Mouse (Mus musculus) liver, embryonic 14.5 days (tissue): ENCODE data around the gene Olfr1348. TPM values are rescaled to one million over a fixed set of nuclear protein-coding genes. Genes with fewer than 3 reads are reported as not detected.

Experiments
- ATAC-seq: fragments of 200-750 bp; cut with Nextera tagmentation; 2 replicates; pipeline ENCODE4 v1.8.0; 2017; ENCODE audit warnings: moderate number of reproducible peaks, mild to moderate bottlenecking, moderate library complexity; ENCODE audit not compliant: insufficient read depth
- DNase-seq, 3 experiments: peaks; one replicate each; pipeline ENCODE4 v3.0.0-alpha.2; 2012 to 2013; ENCODE audit warnings: low read depth in 3 of 3, low spot score in 3 of 3
- H3K27ac ChIP-seq: fragments of 300-500 bp; sonication (generic); 2 replicates; pipeline ENCODE4 v1.5.1; 2014; ENCODE audit warnings: moderate library complexity, mild to moderate bottlenecking, control low read depth, inconsistent platforms
- H3K27me3 ChIP-seq: fragments of 300-500 bp; sonication (generic); 2 replicates; pipeline ENCODE4 v1.6.1; 2014; ENCODE audit warnings: mild to moderate bottlenecking, low read length, moderate library complexity; ENCODE audit not compliant: control insufficient read depth, insufficient read depth
- H3K36me3 ChIP-seq: fragments of 300-500 bp; sonication (generic); replicated peaks from 2 replicates; pipeline ENCODE4 v1.6.1; 2014; ENCODE audit warnings: low read depth; ENCODE audit not compliant: control insufficient read depth, insufficient read depth
- H3K4me1 ChIP-seq, 2 experiments: fragments of 200-500 bp in 1 of 2; fragments of 300-500 bp in 1 of 2; sonication (generic) in 1 of 2; replicated peaks; 2 replicates each; pipeline ENCODE4 v1.6.1; 2012 to 2014; ENCODE audit warnings: antibody characterized with exemption in 1 of 2, inconsistent platforms in 1 of 2, low read length in 1 of 2; ENCODE audit not compliant: control insufficient read depth in 2 of 2, insufficient read depth in 2 of 2
- H3K4me2 ChIP-seq: fragments of 300-500 bp; sonication (generic); 2 replicates; pipeline ENCODE4 v1.6.1; 2014; ENCODE audit warnings: low read depth, mild to moderate bottlenecking, control low read depth, moderate library complexity
- H3K4me3 ChIP-seq, 2 experiments: fragments of 200-500 bp in 1 of 2; fragments of 300-500 bp in 1 of 2; sonication (generic) in 1 of 2; 2 replicates each; pipeline ENCODE4 v1.5.1; 2012 to 2014; ENCODE audit warnings: low read depth in 2 of 2, low read length in 2 of 2, mild to moderate bottlenecking in 2 of 2, control low read depth in 1 of 2, inconsistent platforms in 1 of 2, moderate library complexity in 1 of 2; ENCODE audit not compliant: insufficient read depth in 1 of 2
- H3K9ac ChIP-seq: fragments of 300-500 bp; sonication (generic); replicated peaks from 2 replicates; pipeline ENCODE4 v1.6.1; 2014; ENCODE audit warnings: mild to moderate bottlenecking, control low read depth, moderate library complexity
- H3K9me3 ChIP-seq: fragments of 300-500 bp; sonication (generic); 2 replicates; pipeline ENCODE4 v1.6.1; 2016; ENCODE audit warnings: low read length, mixed read lengths; ENCODE audit not compliant: control insufficient read depth
- CTCF ChIP-seq: IDR thresholded peaks from 2 replicates; pipeline ENCODE4 v1.5.1; 2016; ENCODE audit warnings: antibody characterized with exemption, low read depth, control low read depth
- EP300 ChIP-seq: IDR thresholded peaks from 2 replicates; pipeline ENCODE4 v1.6.1; 2016; ENCODE audit warnings: antibody characterized with exemption, low read depth
- polyA plus RNA-seq, 2 experiments: library from polyadenylated mRNA; depleted of rRNA in 1 of 2; stranded (reverse) in 1 of 2; unstranded in 1 of 2; fragments of >200 nt; fragmentation: Nextera tagmentation in 1 of 2; extraction: Ambion mirVana in 1 of 2; gene quantifications; 2 replicates each; pipeline versions ENCODE4 v1.2.1 to v1.2.3; 2012 to 2014

Olfr1348 gene
- polyA plus RNA-seq, 2 experiments: not detected

DNA sequence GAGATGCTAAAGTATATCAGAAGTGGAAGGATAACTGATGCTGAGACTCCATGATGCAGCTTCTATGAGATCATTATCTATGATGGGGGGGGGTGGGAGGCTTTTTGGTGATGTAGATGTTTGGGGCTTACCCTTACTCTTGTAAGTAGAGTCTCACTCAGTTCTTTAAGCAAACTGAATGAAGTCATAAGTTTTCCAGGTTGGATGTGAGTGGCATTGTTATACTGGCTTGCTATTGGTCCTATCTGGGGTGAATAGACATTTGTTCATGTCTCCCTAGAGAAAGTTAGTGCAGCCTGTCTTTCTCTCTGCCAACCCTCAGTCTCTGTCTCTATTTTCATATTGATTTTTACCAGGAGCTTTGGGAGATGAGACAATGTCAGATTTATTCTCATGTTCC, 52.7 kb downstream of the Olfr1348 start, which contains the start of gene Olfr1336:
TSS of gene Olfr1336 (plus strand) at position 301 of the 400 bp plus-strand sequence.
- H3K4me3 ChIP-seq: no peak within 1 kb of the TSS
- no peaks in the 10 kb centered on the region for H3K27me3 ChIP-seq
- no peaks in the 10 kb centered on the region for H3K36me3 ChIP-seq
- no peaks in the 10 kb centered on the region for H3K9me3 ChIP-seq
- H3K4me1 ChIP-seq: no peaks in the 10 kb centered on the region
- no peak within 1 kb of the TSS for H3K9ac ChIP-seq
- no peak for DNase-seq
- ATAC-seq: no peak
- H3K4me2 ChIP-seq: no peak within 1 kb of the TSS
- TF ChIP-seq CTCF: no peak
- no peak for TF ChIP-seq EP300
- H3K27ac ChIP-seq: no peak within 1 kb of the TSS

Other genes starting within 250 kb of the Olfr1348 start
- gene Zfp667, start 222.2 kb downstream of the Olfr1348 start, polyA plus RNA-seq (2012; rRNA removed): 1.7 and 2.2 TPM in 2 replicates
- 5.3 and 6.6 TPM in 2 replicates for gene Zfp667, start 222.2 kb downstream of the Olfr1348 start, polyA plus RNA-seq (2014; fragmentation: Nextera tagmentation; extraction: Ambion mirVana)
- 0.73 and 0.79 TPM in 2 replicates for gene Zfp583, start 177.5 kb downstream of the Olfr1348 start, polyA plus RNA-seq (2012; rRNA removed)
- gene Zfp583, start 177.5 kb downstream of the Olfr1348 start, polyA plus RNA-seq (2014; fragmentation: Nextera tagmentation; extraction: Ambion mirVana): 0.54 and 0.88 TPM in 2 replicates
- gene Gm3854, start 165.0 kb downstream of the Olfr1348 start, polyA plus RNA-seq (2012; rRNA removed): 0.13 and 0.20 TPM in 2 replicates
- 0.06 and 0.16 TPM in 2 replicates for gene Gm3854, start 165.0 kb downstream of the Olfr1348 start, polyA plus RNA-seq (2014; fragmentation: Nextera tagmentation; extraction: Ambion mirVana)
- 0.23 and 0.67 TPM in 2 replicates for gene Zfp78, start 145.5 kb downstream of the Olfr1348 start, polyA plus RNA-seq (2012; rRNA removed)
- gene Zfp78, start 145.5 kb downstream of the Olfr1348 start, polyA plus RNA-seq (2014; fragmentation: Nextera tagmentation; extraction: Ambion mirVana): 0.76 and 0.83 TPM in 2 replicates
- 0.63 and 1.0 TPM in 2 replicates for gene Zfp28, start 125.5 kb downstream of the Olfr1348 start, polyA plus RNA-seq (2012; rRNA removed)
- 0.91 and 1.2 TPM in 2 replicates for gene Zfp28, start 125.5 kb downstream of the Olfr1348 start, polyA plus RNA-seq (2014; fragmentation: Nextera tagmentation; extraction: Ambion mirVana)
- gene Smim17, start 110.0 kb downstream of the Olfr1348 start, polyA plus RNA-seq (2012; rRNA removed): 0.03 and 0.42 TPM in 2 replicates
- not detected in 2 replicates for gene Smim17, start 110.0 kb downstream of the Olfr1348 start, polyA plus RNA-seq (2014; fragmentation: Nextera tagmentation; extraction: Ambion mirVana)
- not detected in 2 replicates for gene Gm20715, start 98.5 kb downstream of the Olfr1348 start, polyA plus RNA-seq (2012; rRNA removed)
- gene Gm20715, start 98.5 kb downstream of the Olfr1348 start, polyA plus RNA-seq (2014; fragmentation: Nextera tagmentation; extraction: Ambion mirVana): not detected in 2 replicates
- not detected in 2 replicates for gene Olfr1344, start 70.1 kb downstream of the Olfr1348 start, polyA plus RNA-seq (2012; rRNA removed)
- gene Olfr1344, start 70.1 kb downstream of the Olfr1348 start, polyA plus RNA-seq (2014; fragmentation: Nextera tagmentation; extraction: Ambion mirVana): not detected in 2 replicates
- gene Olfr1336, start 52.6 kb downstream of the Olfr1348 start, polyA plus RNA-seq (2012; rRNA removed): not detected in 2 replicates
- not detected in 2 replicates for gene Olfr1336, start 52.6 kb downstream of the Olfr1348 start, polyA plus RNA-seq (2014; fragmentation: Nextera tagmentation; extraction: Ambion mirVana)
- not detected in 2 replicates for gene Olfr1346, start 41.6 kb downstream of the Olfr1348 start, polyA plus RNA-seq (2012; rRNA removed)
- not detected in 2 replicates for gene Olfr1346, start 41.6 kb downstream of the Olfr1348 start, polyA plus RNA-seq (2014; fragmentation: Nextera tagmentation; extraction: Ambion mirVana)
- not detected in 2 replicates for gene Olfr5, start 21.8 kb downstream of the Olfr1348 start, polyA plus RNA-seq (2012; rRNA removed)
- not detected in 2 replicates for gene Olfr5, start 21.8 kb downstream of the Olfr1348 start, polyA plus RNA-seq (2014; fragmentation: Nextera tagmentation; extraction: Ambion mirVana)
- not detected in 2 replicates for gene Olfr1347, start 9.0 kb downstream of the Olfr1348 start, polyA plus RNA-seq (2012; rRNA removed)
- not detected in 2 replicates for gene Olfr1347, start 9.0 kb downstream of the Olfr1348 start, polyA plus RNA-seq (2014; fragmentation: Nextera tagmentation; extraction: Ambion mirVana)
- not detected in 2 replicates for gene Olfr1349, start 14.2 kb upstream of the Olfr1348 start, polyA plus RNA-seq (2012; rRNA removed)
- gene Olfr1349, start 14.2 kb upstream of the Olfr1348 start, polyA plus RNA-seq (2014; fragmentation: Nextera tagmentation; extraction: Ambion mirVana): not detected in 2 replicates
- not detected in 2 replicates for gene Olfr1350, start 56.1 kb upstream of the Olfr1348 start, polyA plus RNA-seq (2012; rRNA removed)
- not detected in 2 replicates for gene Olfr1350, start 56.1 kb upstream of the Olfr1348 start, polyA plus RNA-seq (2014; fragmentation: Nextera tagmentation; extraction: Ambion mirVana)
- 3.6 and 4.3 TPM in 2 replicates for gene Zim1, start 187.7 kb upstream of the Olfr1348 start, polyA plus RNA-seq (2012; rRNA removed)
- 0.72 and 1.1 TPM in 2 replicates for gene Zim1, start 187.7 kb upstream of the Olfr1348 start, polyA plus RNA-seq (2014; fragmentation: Nextera tagmentation; extraction: Ambion mirVana)
- 12.8 and 19.3 TPM in 2 replicates for gene Peg3, start 221.7 kb upstream of the Olfr1348 start, polyA plus RNA-seq (2012; rRNA removed)
- gene Peg3, start 221.7 kb upstream of the Olfr1348 start, polyA plus RNA-seq (2014; fragmentation: Nextera tagmentation; extraction: Ambion mirVana): 32.5 and 35.9 TPM in 2 replicates
- 1.7 and 1.8 TPM in 2 replicates for gene Usp29, start 221.8 kb upstream of the Olfr1348 start, polyA plus RNA-seq (2012; rRNA removed)
- gene Usp29, start 221.8 kb upstream of the Olfr1348 start, polyA plus RNA-seq (2014; fragmentation: Nextera tagmentation; extraction: Ambion mirVana): 1.0 and 1.1 TPM in 2 replicates